ENCODE assay signal across 17 mouse cellular contexts in genomic region chr9:89885701-89886218, GRCm38 (mm10). TPM values are rescaled to one million over a fixed set of nuclear protein-coding genes. Genes with fewer than 3 reads are reported as not detected.
A peak's percentile ranks its signal among the peaks of the same experiment; 100 is the strongest.
DNase-seq lines count a peak whose midpoint lies in the region; ATAC-seq and TF ChIP-seq lines count a peak whose summit lies in the region.
"Had no signal": no experiment of that assay in that cellular context is flagged by ENCODE, and none has a peak within 500 bp of the region (broad histone marks: within the 10 kb centered on the region; RNA-seq: fewer than 3 reads in every experiment).

No protein-coding gene starts in this region.

- ATAC-seq in hindbrain, postnatal 0 days = peak; percentile 75
- no peak for ATAC-seq in hindbrain, embryonic 13.5 days (ENCODE audit: low FRiP score)

- H3K4me2 ChIP-seq in hindbrain, postnatal 0 days (ENCODE audit: low read depth, low read length) = no peak overlapping the region
- H3K4me2 ChIP-seq in hindbrain, embryonic 13.5 days = no peak overlapping the region
- H3K4me2 ChIP-seq: neural tube, embryonic 13.5 days had no signal

- no peak for TF ChIP-seq CTCF in hindbrain, postnatal 0 days (IDR thresholded peaks at IDR 0.05; ENCODE audit: low read depth)
- peak; percentile 45; the same call in 1 of the 2 replicates for TF ChIP-seq CTCF in layer of hippocampus, adult 2 months (conservative IDR thresholded peaks at IDR 0.05)

- H3K9me3 ChIP-seq in hindbrain, postnatal 0 days (ENCODE audit: low read length) = no peaks in the 10 kb centered on the region
- H3K9me3 ChIP-seq in hindbrain, embryonic 13.5 days = no peaks in the 10 kb centered on the region
- no peaks in the 10 kb centered on the region for H3K9me3 ChIP-seq in ES-E14 (ENCODE audit: control insufficient read depth, insufficient read depth, low read depth, low read length)
- H3K9me3 ChIP-seq: neural tube, embryonic 13.5 days had no signal

- H3K4me3 ChIP-seq in hindbrain, postnatal 0 days (ENCODE audit: low read length) = no peak overlapping the region
- no peak overlapping the region for H3K4me3 ChIP-seq in hindbrain, embryonic 13.5 days
- H3K4me3 ChIP-seq in ES-E14 (ENCODE audit: insufficient read depth in 1 of 2, low read depth in 1 of 2, low read length in 2 of 2, poor library complexity in 1 of 2, severe bottlenecking in 1 of 2) = no peak overlapping the region
- no peak overlapping the region for H3K4me3 ChIP-seq in layer of hippocampus, adult 2 months
- H3K4me3 ChIP-seq: embryonic facial prominence, embryonic 10.5 days; gastrocnemius, adult 2 months; neural tube, embryonic 13.5 days had no signal

- H3K36me3 ChIP-seq in hindbrain, postnatal 0 days (ENCODE audit: insufficient read depth, low read length) = no peaks in the 10 kb centered on the region
- H3K36me3 ChIP-seq in hindbrain, embryonic 13.5 days = no peaks in the 10 kb centered on the region
- H3K36me3 ChIP-seq in ES-E14 (ENCODE audit: control insufficient read depth, insufficient read depth, low read length, poor library complexity, severe bottlenecking) = no peaks in the 10 kb centered on the region
- H3K36me3 ChIP-seq: embryonic facial prominence, embryonic 10.5 days; neural tube, embryonic 13.5 days had no signal

- no peak overlapping the region for H3K9ac ChIP-seq in hindbrain, postnatal 0 days (replicated peaks; ENCODE audit: low read length)
- no peak overlapping the region for H3K9ac ChIP-seq in hindbrain, embryonic 13.5 days
- no peak overlapping the region for H3K9ac ChIP-seq in ES-E14 (ENCODE audit: insufficient read depth, low read depth, low read length, poor library complexity, severe bottlenecking)
- H3K9ac ChIP-seq: neural tube, embryonic 13.5 days had no signal

- no peaks in the 10 kb centered on the region for H3K4me1 ChIP-seq in hindbrain, postnatal 0 days (ENCODE audit: insufficient read depth, low read length)
- no peaks in the 10 kb centered on the region for H3K4me1 ChIP-seq in hindbrain, embryonic 13.5 days (replicated peaks)
- H3K4me1 ChIP-seq in ES-E14 (ENCODE audit: control insufficient read depth in 2 of 2, insufficient read depth in 2 of 2, low read length in 2 of 2, poor library complexity in 1 of 2) = no peaks in the 10 kb centered on the region
- H3K4me1 ChIP-seq: embryonic facial prominence, embryonic 10.5 days; neural tube, embryonic 13.5 days had no signal

- DNase-seq in hindbrain, postnatal 0 days (ENCODE audit: low spot score) = peak; percentile 38
- DNase-seq in ES-E14 (ENCODE audit: low read depth, low spot score) = no peak
- DNase-seq in cerebellum, adult 9-10 months = peak; percentile 84
- DNase-seq in layer of hippocampus, adult 2 months (ENCODE audit: low spot score in 2 of 2) = peak; percentile 64 to 76
- DNase-seq in thymus, postnatal 10 days (ENCODE audit: low spot score in 2 of 2) = no peak
- no peak for DNase-seq in retina, postnatal 1 day
- no peak for DNase-seq in lung, postnatal 4 days
- DNase-seq: adrenal gland, postnatal 14 days; gastrocnemius, adult 2 months; kidney, adult 11 months; kidney, postnatal 14 days; lung, adult 2 months had no signal

- in situ Hi-C loops in ES-E14 (cut with MboI; ENCODE audit: low sequenced_read_pairs in 2 of 2, unreplicated experiment in 2 of 2) = no loop called here

- H3K27ac ChIP-seq in hindbrain, postnatal 0 days = no peak overlapping the region
- no peak overlapping the region for H3K27ac ChIP-seq in hindbrain, embryonic 13.5 days
- H3K27ac ChIP-seq in ES-E14 (ENCODE audit: insufficient read depth, low read depth, low read length, poor library complexity, severe bottlenecking) = no peak overlapping the region
- H3K27ac ChIP-seq in layer of hippocampus, adult 2 months = peak overlapping the region; percentile 86
- H3K27ac ChIP-seq: embryonic facial prominence, embryonic 10.5 days; gastrocnemius, adult 2 months; neural tube, embryonic 13.5 days had no signal

- WGBS in hindbrain, postnatal 0 days = 20% methylated on average over 7 of the region's 7 CpGs
- 50% methylated on average over 7 of the region's 7 CpGs for WGBS in hindbrain, embryonic 13.5 days

- 0 out of 2 replicates have a peak, but pooled peaks cover 3% of the 10 kb centered on the region for H3K27me3 ChIP-seq in hindbrain, postnatal 0 days (ENCODE audit: insufficient read depth, low read length)
- peaks cover 59% of the 10 kb centered on the region for H3K27me3 ChIP-seq in hindbrain, embryonic 13.5 days

TF ChIP-seq in ES-E14, 5 proteins besides CTCF, POLR2A, EP300 and RAD21:
- TF ChIP-seq CHD2 (IDR thresholded peaks at IDR 0.05; ENCODE audit: low read depth, low read length) (no peak), ZNF384 (IDR thresholded peaks at IDR 0.05; ENCODE audit: low read depth, low read length) (peak; percentile 60)
TF ChIP-seq in ES-E14: peak in this region for 1.

RNA-seq across cellular contexts. Expression of gene Rasgrf1, which starts 23.9 kb away (rescaled TPM):
- 44.4 and 53.4 TPM in 2 replicates for total RNA-seq in hindbrain, postnatal 0 days (2014; rRNA removed)
- 28.3 and 29.6 TPM in 2 replicates for polyA plus RNA-seq in hindbrain, postnatal 0 days (2015; fragmentation: Nextera tagmentation; extraction: Ambion mirVana)
- polyA plus RNA-seq in hindbrain, embryonic 13.5 days (2015; fragmentation: Nextera tagmentation; extraction: Ambion mirVana) = 1.8 and 2.1 TPM in 2 replicates
- 0.04 and 0.11 TPM in 2 replicates for total RNA-seq in ES-E14 (2012; rRNA removed)
- total RNA-seq in layer of hippocampus, adult 2 months (2021) = 100 to 1,000 TPM; 480 to 498 TPM
- total RNA-seq: gastrocnemius, adult 2 months; megakaryocyte, adult 5-6 weeks had no signal
- polyA plus RNA-seq: C2C12 had no signal

Comparison
In these comparisons a context has a peak if more than half of its experiments do, and no peak if none do; other contexts are left out.
1. DNase-seq: peak in hindbrain, postnatal 0 days (single experiment), cerebellum, adult 9-10 months (single experiment) and layer of hippocampus, adult 2 months (2 of 2); none in ES-E14 (single experiment), thymus, postnatal 10 days (0 of 2), retina, postnatal 1 day (single experiment) and lung, postnatal 4 days (0 of 2).
2. RNA of gene Rasgrf1, which starts 23.9 kb away (total RNA-seq): 480 to 498 TPM in layer of hippocampus, adult 2 months and 44.4 to 53.4 TPM in hindbrain, postnatal 0 days; 0.04 to 0.11 TPM in ES-E14; every median in the first group is over 10 times any median in the second.